Mouse (Mus musculus) heart, embryonic 15.5 days (tissue): ENCODE measurements at regions not wholly inside any gene's neighbourhood (a gene's known extent, or its start where the extent isn't known, plus 50 kb on each side); places are given as distances from the start of the nearest gene placed in this dataset.

ENCODE experiments used
- ATAC-seq: fragments of 200-750 bp; cut with Nextera tagmentation; replicated peaks from 2 replicates; pipeline ENCODE4 v1.8.0; 2017; ENCODE audit warnings: low read depth, moderate TSS enrichment; ENCODE audit not compliant: insufficient number of reproducible peaks, insufficient read depth, low FRiP score
- H3K27ac ChIP-seq: fragments of 300-500 bp; sonication (generic); 2 replicates; pipeline ENCODE4 v1.5.1; 2015; ENCODE audit warnings: mild to moderate bottlenecking, inconsistent platforms
- H3K27me3 ChIP-seq: fragments of 300-500 bp; sonication (generic); 2 replicates; pipeline ENCODE4 v1.6.1; 2015; ENCODE audit warnings: inconsistent platforms
- H3K36me3 ChIP-seq: fragments of 300-500 bp; sonication (generic); 2 replicates; pipeline ENCODE4 v1.6.1; 2015; ENCODE audit warnings: mild to moderate bottlenecking, inconsistent platforms
- H3K4me1 ChIP-seq: fragments of 300-500 bp; sonication (generic); replicated peaks from 2 replicates; pipeline ENCODE4 v1.6.1; 2015; ENCODE audit warnings: inconsistent platforms
- H3K4me2 ChIP-seq: fragments of 300-500 bp; sonication (generic); 2 replicates; pipeline ENCODE4 v1.6.1; 2015; ENCODE audit warnings: inconsistent platforms, mild to moderate bottlenecking, moderate library complexity
- H3K4me3 ChIP-seq: fragments of 300-500 bp; sonication (generic); 2 replicates; pipeline ENCODE4 v1.5.1; 2015; ENCODE audit warnings: mild to moderate bottlenecking, inconsistent platforms
- H3K9ac ChIP-seq: fragments of 300-500 bp; sonication (generic); 2 replicates; pipeline ENCODE4 v1.6.1; 2015; ENCODE audit warnings: mild to moderate bottlenecking, inconsistent platforms
- H3K9me3 ChIP-seq: fragments of 300-500 bp; sonication (generic); replicated peaks from 2 replicates; pipeline ENCODE4 v1.6.1; 2016; ENCODE audit warnings: inconsistent platforms
- WGBS: fragments of 180-500 bp; shearing (Covaris S2); methylation state at CpG from one replicate; pipeline ENCODE4 v1.1.7; 2015; ENCODE audit warnings: mixed read lengths; 5-methylcytosine and 5-hydroxymethylcytosine counted together

GRCm38 (mm10) chr10:125039290-125039689 is 350.0 kb downstream of the Slc16a7 start:
- no peaks in the 10 kb centered on the region for H3K36me3 ChIP-seq
- no peaks in the 10 kb centered on the region for H3K9me3 ChIP-seq
- no peaks in the 10 kb centered on the region for H3K4me1 ChIP-seq
- no peak overlapping the region for H3K9ac ChIP-seq
- 67% methylated on average over 3 of the region's 3 CpGs for WGBS
- no peak overlapping the region for H3K27ac ChIP-seq
- no peak overlapping the region for H3K4me2 ChIP-seq
- H3K27me3 ChIP-seq, result no peaks in the 10 kb centered on the region
- H3K4me3 ChIP-seq, result no peak overlapping the region
- ATAC-seq, result no peak

GRCm38 (mm10) chr10:125035631-125036030 is 353.6 kb downstream of the Slc16a7 start:
- Histone ChIP-seq H3K9ac (no peak overlapping the region), H3K27ac (no peak overlapping the region), H3K9me3 (no peaks in the 10 kb centered on the region), H3K27me3 (no peaks in the 10 kb centered on the region), H3K4me1 (no peaks in the 10 kb centered on the region), H3K36me3 (no peaks in the 10 kb centered on the region), H3K4me2 (no peak overlapping the region), H3K4me3 (no peak overlapping the region)
- ATAC-seq, result no peak
- 82% methylated on average over 7 of the region's 7 CpGs for WGBS

- WGBS, result 64% methylated on average over 5 of the region's 5 CpGs
- Histone ChIP-seq H3K36me3 (no peaks in the 10 kb centered on the region), H3K4me3 (no peak overlapping the region), H3K27ac (no peak overlapping the region), H3K9me3 (no peaks in the 10 kb centered on the region), H3K4me1 (no peaks in the 10 kb centered on the region), H3K9ac (no peak overlapping the region), H3K4me2 (no peak overlapping the region), H3K27me3 (no peaks in the 10 kb centered on the region)
- ATAC-seq, result no peak
These were observed 360.9 kb downstream of the Slc16a7 start for GRCm38 (mm10) chr10:125028347-125028746.

- H3K9me3 ChIP-seq, result no peaks in the 10 kb centered on the region
- 66% methylated on average over 2 of the region's 2 CpGs for WGBS
- ATAC-seq, result no peak
- H3K4me3 ChIP-seq, result no peak overlapping the region
- no peak overlapping the region for H3K27ac ChIP-seq
- H3K9ac ChIP-seq, result no peak overlapping the region
- H3K36me3 ChIP-seq, result no peaks in the 10 kb centered on the region
- H3K27me3 ChIP-seq, result no peaks in the 10 kb centered on the region
- no peak overlapping the region for H3K4me2 ChIP-seq
- H3K4me1 ChIP-seq, result no peaks in the 10 kb centered on the region
These were observed 362.4 kb downstream of the Slc16a7 start for GRCm38 (mm10) chr10:125026851-125027250.
